Mouse (Mus musculus): ENCODE measurements around the gene Zfp597. TPM values are rescaled to one million over a fixed set of nuclear protein-coding genes. Genes with fewer than 3 reads are reported as not detected.

The Zfp597 gene
- polyA plus RNA-seq, 1 experiment from 2014 or later, result 5.5 TPM

Small RNA genes lying within 50 kb of the gene (microRNA-seq; reads per million reads assigned to microRNA genes)
- not detected for gene Gm23493

Other genes with a start within 250 kb of the Zfp597 start
- gene Mefv, start 166.5 kb downstream of the Zfp597 start, polyA plus RNA-seq (2016; fragmentation: Nextera tagmentation; extraction: Ambion mirVana), result not detected in 2 replicates
- gene Zfp263, start 140.5 kb downstream of the Zfp597 start, polyA plus RNA-seq (2016; fragmentation: Nextera tagmentation; extraction: Ambion mirVana), result 51.3 and 53.3 TPM in 2 replicates
- 0.31 TPM in 1 of 2 replicates, not detected in the other for gene Olfr15, start 53.7 kb downstream of the Zfp597 start, polyA plus RNA-seq (2016; fragmentation: Nextera tagmentation; extraction: Ambion mirVana)
- gene Zfp174, start 37.3 kb downstream of the Zfp597 start, polyA plus RNA-seq (2016; fragmentation: Nextera tagmentation; extraction: Ambion mirVana), result 0.82 and 1.1 TPM in 2 replicates
- 54.4 and 56.4 TPM in 2 replicates for gene Naa60, start 12.2 kb downstream of the Zfp597 start, polyA plus RNA-seq (2016; fragmentation: Nextera tagmentation; extraction: Ambion mirVana)
- 1.4 and 2.6 TPM in 2 replicates for gene Gm20695, start 87 bp upstream of the Zfp597 start, polyA plus RNA-seq (2016; fragmentation: Nextera tagmentation; extraction: Ambion mirVana)
- gene 1700037C18Rik, start 24.1 kb upstream of the Zfp597 start, polyA plus RNA-seq (2016; fragmentation: Nextera tagmentation; extraction: Ambion mirVana), result 6.8 TPM in 2 replicates
- gene Cluap1, start 24.2 kb upstream of the Zfp597 start, polyA plus RNA-seq (2016; fragmentation: Nextera tagmentation; extraction: Ambion mirVana), result 22.5 and 24.7 TPM in 2 replicates
- gene Nlrc3, start 92.1 kb upstream of the Zfp597 start, polyA plus RNA-seq (2016; fragmentation: Nextera tagmentation; extraction: Ambion mirVana), result 0.97 and 1.0 TPM in 2 replicates
- 26.4 and 28.0 TPM in 2 replicates for gene Slx4, start 119.2 kb upstream of the Zfp597 start, polyA plus RNA-seq (2016; fragmentation: Nextera tagmentation; extraction: Ambion mirVana)
- gene Dnase1, start 152.4 kb upstream of the Zfp597 start, polyA plus RNA-seq (2016; fragmentation: Nextera tagmentation; extraction: Ambion mirVana), result 6.5 and 8.6 TPM in 2 replicates
- 99.1 and 104 TPM in 2 replicates for gene Trap1, start 193.3 kb upstream of the Zfp597 start, polyA plus RNA-seq (2016; fragmentation: Nextera tagmentation; extraction: Ambion mirVana)